Mouse (Mus musculus): ENCODE data around the gene Mfn1.

DNA sequence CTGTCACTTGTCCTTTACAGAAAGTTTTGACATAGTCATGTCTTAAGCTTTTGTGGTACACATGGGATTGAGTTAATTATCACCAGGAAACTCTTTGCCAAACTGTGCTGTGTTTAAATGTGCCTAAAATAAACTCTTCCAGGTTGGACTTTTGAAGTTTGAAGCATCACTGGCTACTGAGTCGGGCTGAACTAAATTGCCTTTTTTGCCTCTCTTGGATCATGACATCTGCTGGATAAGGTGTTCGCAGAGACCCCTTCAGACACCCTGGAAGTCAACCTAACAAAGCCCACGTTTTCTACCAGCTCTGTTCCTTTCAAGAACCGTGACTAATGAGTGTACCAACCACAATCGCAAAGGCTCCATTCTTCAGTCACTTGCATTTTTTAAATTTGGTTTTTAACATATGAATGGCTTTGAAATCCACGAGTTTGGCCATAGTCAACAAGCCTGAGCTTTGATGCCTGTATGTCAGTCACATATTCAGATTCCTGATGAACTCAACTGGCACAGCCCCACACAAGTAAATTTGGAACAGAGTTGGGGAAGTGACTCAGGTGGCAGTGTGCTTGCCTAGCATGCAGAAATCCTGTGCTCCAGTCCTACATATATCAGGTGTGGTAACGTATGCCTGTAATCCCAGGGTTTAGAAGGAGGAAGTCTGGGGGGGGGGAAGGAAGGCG, 34.0 kb upstream of the Mfn1 start:
- no peak for TF ChIP-seq CTCF (IDR thresholded peaks at IDR 0.05; ENCODE audit: borderline replicate concordance, insufficient read depth, low read depth, low read length)
- TF ChIP-seq POLR2A (IDR thresholded peaks at IDR 0.05; ENCODE audit: borderline replicate concordance, insufficient read depth, low read length): no peak

Data from cerebellum, adult 2 months (tissue).